Mouse (Mus musculus) cerebellum, postnatal 4 days (tissue): ENCODE measurements at regions not wholly inside any gene's neighbourhood (a gene's known extent, or its start where the extent isn't known, plus 50 kb on each side); places are given as distances from the start of the nearest gene placed in this dataset.
"Not testable (repeated sequence)": the region's sequence is repeated elsewhere in the genome, so short reads cannot be mapped to it uniquely, and the experiment has no call there.

Experiments used
- DNase-seq, 2 experiments: peaks; one replicate each; pipeline ENCODE4 v3.0.0; 2022; ENCODE audit warnings: low spot score in 2 of 2, mixed read lengths in 1 of 2

- peak in 1 of 2 experiments; percentile 18 for DNase-seq
These were observed 63.3 kb downstream of the Asmt start for GRCm38 (mm10) chrX:170735786-170736185.

DNA sequence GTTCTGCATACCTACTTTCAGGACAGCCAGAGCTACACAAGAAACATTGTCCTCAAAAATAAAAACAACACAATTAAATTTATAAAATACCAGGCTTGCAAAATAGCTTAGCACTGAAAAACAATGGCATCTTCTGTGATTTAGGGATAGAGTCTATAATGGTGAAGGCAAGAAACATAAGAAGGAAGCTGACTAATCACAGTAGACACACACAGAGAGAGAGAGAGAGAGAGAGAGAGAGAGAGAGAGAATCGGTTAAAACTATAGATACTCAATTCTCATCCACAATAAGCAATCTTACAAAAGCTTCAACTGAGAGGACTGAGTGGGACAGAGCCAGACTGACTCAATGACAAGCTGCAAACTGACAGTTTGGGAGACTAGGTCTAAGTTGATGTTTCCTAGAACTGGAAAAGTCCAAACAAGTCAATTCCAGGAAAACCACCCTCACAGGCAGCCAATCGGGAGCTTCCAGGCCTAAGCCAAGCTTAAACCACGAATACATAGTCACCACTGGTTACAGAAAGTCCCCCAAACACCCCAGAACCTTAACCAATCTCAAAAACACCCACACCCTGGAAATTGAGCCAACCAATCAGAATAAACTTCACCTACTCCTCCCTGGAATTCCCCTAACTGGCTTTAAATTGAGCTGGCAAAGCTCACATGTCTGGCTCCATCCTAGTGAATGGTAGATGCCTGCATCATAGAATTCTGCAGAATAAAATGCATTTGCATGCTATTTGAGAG is 81.2 kb downstream of the Asmt start:
- DNase-seq, result not testable (repeated sequence)
